Mouse (Mus musculus) left cerebral cortex, postnatal 25 days (tissue): ENCODE results near the gene Sorl1. TPM values are rescaled to one million over a fixed set of nuclear protein-coding genes. Genes with fewer than 3 reads are reported as not detected.

Source experiments
- DNase-seq, 2 experiments: peaks; one replicate each; pipeline ENCODE4 v3.0.0; 2022; ENCODE audit warnings: low spot score in 2 of 2, mixed read lengths in 1 of 2
- intact Hi-C: fragments of 180-260 bp; cut with DNase I; formaldehyde crosslinking; loops from one replicate; pipeline ENCODE4 v1.15.1; 2025
- total RNA-seq, 2 experiments: library from RNA; stranded (reverse); gene quantifications; 2 replicates each; pipeline ENCODE4 v1.2.3; 2021

Sorl1 gene
- total RNA-seq, 2 experiments from 2014 or later, result 203 to 227 TPM

- no peak for DNase-seq
- intact Hi-C loops, result no loop called here
These were observed 26.2 kb downstream of the Sorl1 start for GRCm38 (mm10) chr9:42097731-42098473.

GRCm38 (mm10) chr9:42097006-42097730, 26.9 kb downstream of the Sorl1 start:
- DNase-seq, result no peak
- intact Hi-C loops, result no loop called here

GRCm38 (mm10) chr9:42094752-42095151, 29.3 kb downstream of the Sorl1 start:
- intact Hi-C loops, result no loop called here
- no peak for DNase-seq

- intact Hi-C loops, result no loop called here
- peak in 1 of 2 experiments; percentile 87 for DNase-seq
These were observed 30.0 kb downstream of the Sorl1 start for GRCm38 (mm10) chr9:42094028-42094551.

- intact Hi-C loops, result no loop called here
- DNase-seq, result no peak
These were observed 31.3 kb downstream of the Sorl1 start for GRCm38 (mm10) chr9:42092749-42093148.

GRCm38 (mm10) chr9:42091561-42091960, 32.5 kb downstream of the Sorl1 start:
- intact Hi-C loops, result no loop called here
- no peak for DNase-seq

GRCm38 (mm10) chr9:42087921-42088320, 36.2 kb downstream of the Sorl1 start:
- intact Hi-C loops, result no loop called here
- no peak for DNase-seq

GRCm38 (mm10) chr9:42085970-42086369, 38.1 kb downstream of the Sorl1 start:
- intact Hi-C loops, result no loop called here
- peak in 1 of 2 experiments; percentile 58 for DNase-seq

- intact Hi-C loops, result loop anchor here (1.0 to 5.0 kb wide), 3 partner anchors 29 to 100 kb away; partner anchors contain the start of gene Sorl1
These were observed 40.4 kb downstream of the Sorl1 start for GRCm38 (mm10) chr9:42083661-42084067.

GRCm38 (mm10) chr9:42081681-42082530, 42.2 kb downstream of the Sorl1 start:
- no peak for DNase-seq
- intact Hi-C loops, result loop anchor here (5.0 kb wide), 1 partner anchor 40 kb away; the partner anchor contains the start of gene Sorl1

More at GRCm38 (mm10) chr9:42083661-42084067, 40.4 kb downstream of the Sorl1 start:
- peak; percentile 80 to 98 for DNase-seq

- intact Hi-C loops, result loop anchor here (5.0 kb wide), 1 partner anchor 42 kb away; the partner anchor contains the start of gene Sorl1
- no peak for DNase-seq
These were observed 43.4 kb downstream of the Sorl1 start for GRCm38 (mm10) chr9:42080671-42081070.

- no peak for DNase-seq
- intact Hi-C loops, result no loop called here
These were observed 46.8 kb downstream of the Sorl1 start for GRCm38 (mm10) chr9:42077112-42077845.

- no peak for DNase-seq
- intact Hi-C loops, result no loop called here
These were observed 47.7 kb downstream of the Sorl1 start for GRCm38 (mm10) chr9:42076256-42076849.

- intact Hi-C loops, result no loop called here
These were observed 48.9 kb downstream of the Sorl1 start for GRCm38 (mm10) chr9:42075241-42075640.

GRCm38 (mm10) chr9:42072010-42072409, 52.1 kb downstream of the Sorl1 start:
- peak in 1 of 2 experiments; percentile 37 for DNase-seq
- intact Hi-C loops, result no loop called here

More at GRCm38 (mm10) chr9:42075241-42075640, 48.9 kb downstream of the Sorl1 start:
- DNase-seq, result no peak

GRCm38 (mm10) chr9:42070856-42071255, 53.2 kb downstream of the Sorl1 start:
- DNase-seq, result no peak
- intact Hi-C loops, result no loop called here

- DNase-seq, result no peak
These were observed 54.6 kb downstream of the Sorl1 start for GRCm38 (mm10) chr9:42069471-42069870.

GRCm38 (mm10) chr9:42067950-42068349, 56.1 kb downstream of the Sorl1 start:
- DNase-seq, result no peak
- intact Hi-C loops, result no loop called here

More at GRCm38 (mm10) chr9:42069471-42069870, 54.6 kb downstream of the Sorl1 start:
- intact Hi-C loops, result no loop called here
